Mouse (Mus musculus) C2C12 (cell line): Measurements from ENCODE around the gene Satb2. TPM values are rescaled to one million over a fixed set of nuclear protein-coding genes. Genes with fewer than 3 reads are reported as not detected.
A peak's percentile ranks its signal among the peaks of the same experiment; 100 is the strongest.

Experiments
- H3K27me3 ChIP-seq: one replicate; pipeline ENCODE4 v1.6.1; 2011; ENCODE audit not compliant: control insufficient read depth, insufficient read depth, insufficient read length
- H3K36me3 ChIP-seq: one replicate; pipeline ENCODE4 v1.6.1; 2011; ENCODE audit not compliant: control insufficient read depth, insufficient read depth
- H3K4me3 ChIP-seq: one replicate; pipeline ENCODE4 v1.5.1; 2011; ENCODE audit warnings: mild to moderate bottlenecking, control low read depth; ENCODE audit not compliant: poor library complexity, insufficient read depth, severe bottlenecking
- H3K79me2 ChIP-seq: one replicate; pipeline ENCODE4 v1.6.1; 2011; ENCODE audit not compliant: control insufficient read depth, insufficient read depth
- H3K79me3 ChIP-seq: one replicate; pipeline ENCODE4 v1.6.1; 2011; ENCODE audit warnings: low read depth, control low read depth
- H3ac ChIP-seq: one replicate; pipeline ENCODE3; 2011; ENCODE audit warnings: low read depth; ENCODE audit not compliant: control insufficient read depth, insufficient read length
- CEBPB ChIP-seq: IDR thresholded peaks from one replicate; pipeline ENCODE4 v1.6.1; 2011; ENCODE audit warnings: low read depth, mild to moderate bottlenecking, control low read depth, moderate library complexity
- CTCF ChIP-seq: IDR thresholded peaks from one replicate; pipeline ENCODE4 v1.5.1; 2011; ENCODE audit not compliant: control insufficient read depth, insufficient read depth, insufficient read length
- FOSL1 ChIP-seq: IDR thresholded peaks from one replicate; pipeline ENCODE4 v1.8.0; 2011; ENCODE audit warnings: mild to moderate bottlenecking, low read length; ENCODE audit not compliant: poor library complexity, insufficient read depth, severe bottlenecking
- MAX ChIP-seq: IDR thresholded peaks from one replicate; pipeline ENCODE4 v1.6.1; 2011; ENCODE audit warnings: mild to moderate bottlenecking, control low read depth
- MYOD1 ChIP-seq: IDR thresholded peaks from one replicate; pipeline ENCODE4 v1.6.1; 2011; ENCODE audit warnings: low read depth; ENCODE audit not compliant: control insufficient read depth, insufficient read length
- MYOG ChIP-seq: IDR thresholded peaks from one replicate; pipeline ENCODE4 v1.6.1; 2011; ENCODE audit not compliant: control insufficient read depth, insufficient read length; ENCODE audit errors: extremely low read depth
- USF1 ChIP-seq: IDR thresholded peaks from one replicate; pipeline ENCODE4 v1.6.1; 2011; ENCODE audit warnings: low read depth, mild to moderate bottlenecking, control low read depth, moderate library complexity
- polyA plus RNA-seq: library from polyadenylated mRNA; unstranded; fragments of >200 nt; fragmentation: generic; extraction: Trizol; gene quantifications from one replicate; pipeline ENCODE4 v1.2.1, GENCODE M21; 2012; ENCODE audit warnings: missing spikeins

The Satb2 gene
- polyA plus RNA-seq, 1 experiment: 2.7 TPM

DNA sequence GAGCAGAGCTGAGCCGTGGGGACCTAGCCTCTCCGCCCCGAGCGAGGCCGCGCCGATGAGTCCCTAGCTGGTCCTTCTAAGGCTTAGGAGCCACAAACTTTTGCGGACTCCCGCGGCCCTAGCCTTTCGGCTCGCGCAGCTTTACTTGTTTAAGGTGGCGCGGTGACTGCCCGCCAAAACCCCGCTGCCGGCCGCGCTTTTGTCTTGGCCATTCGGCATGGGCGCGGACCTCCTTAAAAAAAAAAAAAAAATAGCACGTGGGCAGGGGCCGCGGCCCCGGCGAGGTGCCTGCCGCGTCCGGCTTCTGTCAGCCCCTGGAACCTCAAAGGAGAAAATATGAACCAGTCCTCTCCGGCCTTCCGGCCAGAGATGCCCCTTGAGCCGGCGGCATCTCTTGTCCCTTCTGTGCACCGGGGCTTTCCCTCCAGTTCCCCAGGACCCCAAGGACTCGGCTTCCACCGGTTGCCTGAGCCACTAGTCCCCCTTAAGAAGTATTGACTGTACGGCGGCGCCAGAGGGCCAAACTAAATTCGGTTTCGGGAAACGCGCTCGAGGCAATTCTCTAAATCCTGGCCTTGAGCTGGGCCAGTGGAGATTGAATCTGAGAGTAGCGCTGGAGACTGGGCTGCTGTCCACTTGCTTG, 5.4 kb downstream of the Satb2 start:
- TF ChIP-seq USF1: peak; percentile 59
- TF ChIP-seq CEBPB: no peak
- Histone ChIP-seq H3K4me3 (peak overlapping the region; percentile 61), H3K79me2 (peaks cover 35% of the 10 kb centered on the region), H3K36me3 (peaks cover 13% of the 10 kb centered on the region), H3ac (peak overlapping the region; percentile 96), H3K27me3 (no peaks in the 10 kb centered on the region), H3K79me3 (peaks cover 24% of the 10 kb centered on the region)

DNA sequence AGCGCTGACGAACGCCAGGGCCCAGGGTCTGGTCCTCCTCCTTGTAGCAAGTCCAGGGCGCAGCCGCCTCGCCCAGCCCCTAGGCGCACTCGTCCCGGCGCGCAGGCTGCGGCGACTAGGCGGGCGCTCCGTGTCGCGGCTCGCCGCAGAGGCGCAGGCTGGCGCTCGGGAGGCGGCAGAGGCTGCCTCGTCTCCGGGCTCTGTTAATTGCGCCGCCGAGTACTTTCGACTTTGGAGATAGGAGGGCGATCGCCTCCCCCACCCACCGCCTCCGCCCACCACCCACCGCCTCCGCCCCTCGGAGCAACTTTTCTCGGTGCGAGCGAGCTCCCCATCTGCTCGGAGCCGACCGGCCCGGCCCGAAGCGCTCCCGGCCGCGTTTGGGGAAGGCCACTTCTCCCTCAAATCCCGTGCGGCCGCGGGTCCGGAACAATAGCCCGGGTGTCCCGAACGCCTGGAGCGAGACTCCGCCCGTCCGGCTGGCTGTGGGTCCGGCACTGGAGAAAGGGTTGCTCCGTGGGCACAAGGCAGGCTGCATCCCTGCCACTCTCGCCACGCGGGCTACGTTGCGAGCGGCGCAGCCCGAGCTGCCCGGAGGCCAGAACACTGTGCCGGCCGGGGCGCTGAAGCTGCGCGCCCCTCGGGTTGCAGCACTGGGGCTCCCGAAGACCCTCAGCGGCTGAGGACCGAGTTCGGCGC, 6.0 kb downstream of the Satb2 start:
- peaks cover 42% of the 10 kb centered on the region for H3K79me2 ChIP-seq
- peaks cover 20% of the 10 kb centered on the region for H3K36me3 ChIP-seq
- H3K4me3 ChIP-seq: peak overlapping the region; percentile 61
- TF ChIP-seq FOSL1: no peak
- no peak for TF ChIP-seq CTCF
- no peak for TF ChIP-seq CEBPB
- no peak for TF ChIP-seq MAX
- TF ChIP-seq MYOG: no peak
- TF ChIP-seq USF1: no peak
- TF ChIP-seq MYOD1: no peak
- peaks cover 30% of the 10 kb centered on the region for H3K79me3 ChIP-seq
- H3ac ChIP-seq: peak overlapping the region; percentile 96
- no peaks in the 10 kb centered on the region for H3K27me3 ChIP-seq

DNA sequence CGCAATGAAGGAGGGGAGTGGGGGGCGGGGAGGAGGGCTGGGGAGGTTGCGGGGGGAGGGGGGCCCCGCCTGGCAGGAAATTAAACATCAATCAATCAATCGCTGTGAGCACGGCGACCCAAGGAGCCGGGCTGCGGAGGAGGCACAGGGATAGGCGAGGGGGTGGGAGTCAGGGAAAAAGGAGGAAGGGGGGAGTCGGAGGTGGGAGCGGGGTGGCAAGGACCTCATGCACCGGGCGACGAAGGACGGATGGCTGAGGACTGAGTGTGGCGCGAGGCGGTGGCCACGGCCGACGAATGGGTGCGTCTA, 6.6 kb downstream of the Satb2 start:
- H3K79me3 ChIP-seq: peaks cover 31% of the 10 kb centered on the region
- peak overlapping the region; percentile 84 for H3ac ChIP-seq
- H3K36me3 ChIP-seq: peaks cover 23% of the 10 kb centered on the region
- TF ChIP-seq USF1 (no peak), CEBPB (no peak), MYOD1 (no peak)
- H3K27me3 ChIP-seq: no peaks in the 10 kb centered on the region
- H3K79me2 ChIP-seq: peaks cover 47% of the 10 kb centered on the region
- peak overlapping the region; percentile 61 for H3K4me3 ChIP-seq

DNA sequence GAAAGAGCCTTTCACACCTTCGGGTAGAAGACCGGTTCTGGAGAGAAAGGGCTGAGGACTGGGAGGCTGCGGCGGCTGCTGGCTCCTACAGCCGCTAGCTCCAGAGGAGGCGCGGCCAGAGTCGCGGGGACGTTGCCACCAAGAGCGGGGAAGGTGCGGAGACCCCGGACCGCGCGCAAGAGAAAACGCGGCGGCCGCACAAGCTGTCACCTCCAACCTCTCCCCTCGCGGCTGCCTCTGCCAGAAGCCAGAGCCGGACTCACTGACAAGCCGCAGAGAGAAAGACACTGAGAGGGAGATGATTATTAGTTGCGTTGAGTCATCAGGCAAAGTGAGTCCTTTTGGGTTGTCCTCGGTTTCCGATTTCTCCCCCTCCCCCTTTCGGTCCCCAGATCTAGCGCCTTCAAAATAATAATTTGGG, 7.0 kb downstream of the Satb2 start:
- Histone ChIP-seq H3K79me2 (peaks cover 51% of the 10 kb centered on the region), H3K4me3 (peak overlapping the region; percentile 61), H3K79me3 (peaks cover 36% of the 10 kb centered on the region), H3ac (peak overlapping the region; percentile 75), H3K36me3 (peaks cover 26% of the 10 kb centered on the region), H3K27me3 (no peaks in the 10 kb centered on the region)
- TF ChIP-seq USF1 (no peak), FOSL1 (peak; percentile 34)

DNA sequence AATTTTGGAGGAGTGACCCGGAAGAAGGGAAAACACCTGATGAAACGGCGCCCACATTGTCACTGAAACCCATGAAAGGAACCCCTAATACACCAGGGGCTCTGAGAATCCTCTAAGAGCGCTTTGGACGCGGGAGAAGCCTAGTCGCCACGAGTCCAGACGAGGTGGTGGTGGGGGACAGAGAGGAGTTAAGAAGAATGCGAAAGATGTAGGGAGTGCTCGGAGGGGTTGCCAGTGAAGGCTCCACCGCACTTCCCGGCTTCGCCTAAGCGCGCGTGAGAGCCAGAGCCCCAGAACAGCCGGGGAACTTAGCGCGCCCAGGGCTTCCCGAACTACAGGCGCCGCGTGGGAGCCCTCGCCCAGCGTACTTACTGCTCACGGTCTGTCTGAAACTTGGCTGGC, 7.7 kb downstream of the Satb2 start:
- Histone ChIP-seq H3K4me3 (peak overlapping the region; percentile 61), H3K36me3 (peaks cover 33% of the 10 kb centered on the region), H3K79me2 (peaks cover 56% of the 10 kb centered on the region), H3ac (peak overlapping the region; percentile 75), H3K27me3 (no peaks in the 10 kb centered on the region), H3K79me3 (peaks cover 38% of the 10 kb centered on the region)
- no peak for TF ChIP-seq USF1

DNA sequence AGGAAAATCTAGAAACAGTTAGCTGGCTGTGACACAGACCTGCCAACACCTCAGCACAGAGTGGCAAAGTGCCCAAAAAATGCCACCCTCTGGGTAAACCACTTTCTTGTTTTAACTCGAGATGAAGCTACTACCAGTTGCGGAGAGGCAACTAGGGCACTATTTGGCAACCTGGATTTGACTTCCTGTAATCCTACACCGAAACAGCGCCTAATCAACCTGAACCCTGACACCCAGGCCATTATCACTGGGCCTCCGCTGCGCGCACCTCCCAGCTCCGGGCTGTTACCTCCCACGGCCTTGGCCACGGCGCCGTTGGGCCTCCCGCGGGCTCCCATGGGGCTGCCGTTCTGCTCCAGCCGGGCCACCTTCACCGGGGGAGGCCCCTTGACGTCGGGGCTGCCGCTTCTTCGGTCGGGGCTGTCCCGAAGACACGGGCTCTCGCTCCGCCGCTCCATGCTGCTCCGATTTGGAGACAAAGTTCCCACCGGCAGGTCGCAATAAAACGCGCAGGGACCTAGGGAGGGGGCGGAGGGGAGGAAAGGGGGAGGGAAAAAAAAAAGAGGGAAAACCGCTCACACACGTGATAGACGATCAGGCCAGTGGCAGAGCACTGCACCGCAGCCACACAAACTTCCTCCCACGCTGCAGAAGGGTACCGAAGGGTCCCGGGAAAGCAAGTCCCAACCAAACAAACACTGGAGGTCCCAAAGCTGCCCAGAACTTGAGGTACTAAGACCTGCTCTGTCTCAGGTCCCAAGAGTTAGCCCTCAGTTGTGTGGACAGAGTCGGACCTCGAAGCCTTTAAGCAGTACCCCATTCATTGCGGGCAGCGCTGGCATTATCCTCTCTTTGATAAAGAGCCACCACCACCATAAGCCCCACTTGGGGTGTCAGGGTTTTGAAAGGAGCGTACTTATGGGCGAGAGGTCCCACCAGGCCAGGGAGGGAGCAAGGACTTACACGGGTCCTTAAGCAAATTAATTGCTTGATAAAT, 8.8 kb downstream of the Satb2 start:
- Histone ChIP-seq H3K27me3 (no peaks in the 10 kb centered on the region), H3K36me3 (peaks cover 35% of the 10 kb centered on the region), H3ac (peak overlapping the region; percentile 26), H3K79me2 (peaks cover 66% of the 10 kb centered on the region), H3K4me3 (peak overlapping the region; percentile 61), H3K79me3 (peaks cover 40% of the 10 kb centered on the region)
- no peak for TF ChIP-seq MYOD1
- no peak for TF ChIP-seq FOSL1
- no peak for TF ChIP-seq CEBPB
- TF ChIP-seq MYOG: no peak
- no peak for TF ChIP-seq MAX
- no peak for TF ChIP-seq USF1
